Mouse (Mus musculus) spleen, postnatal 14 days (tissue): ENCODE results near the gene Kcnk6.

Source experiments
- DNase-seq, 2 experiments: peaks; one replicate each; pipeline ENCODE4 v3.0.0; 2021 to 2022; ENCODE audit warnings: low spot score in 2 of 2

Gene Kcnk6

GRCm38 (mm10) chr7:29232247-29233013 lies at the start of gene Kcnk6:
TSS of gene Kcnk6 (minus strand) at chr7:29232515.
- DNase-seq, result no peak

GRCm38 (mm10) chr7:29281201-29282073 lies 49.1 kb upstream of the Kcnk6 start, which contains the start of gene Spint2:
TSS of gene Spint2 (minus strand) at chr7:29281912.
- peak; percentile 31 to 50 for DNase-seq

GRCm38 (mm10) chr7:29280801-29281200 lies 48.5 kb upstream of the Kcnk6 start:
- no peak for DNase-seq

- no peak for DNase-seq
Measured at GRCm38 (mm10) chr7:29279924-29280323, 47.6 kb upstream of the Kcnk6 start.

GRCm38 (mm10) chr7:29279261-29279660 lies 46.9 kb upstream of the Kcnk6 start:
- no peak for DNase-seq

GRCm38 (mm10) chr7:29277510-29277909 lies 45.2 kb upstream of the Kcnk6 start:
- DNase-seq, result no peak

- no peak for DNase-seq
Measured at GRCm38 (mm10) chr7:29276715-29277114, 44.4 kb upstream of the Kcnk6 start.

- DNase-seq, result no peak
Measured at GRCm38 (mm10) chr7:29271687-29272465, 39.6 kb upstream of the Kcnk6 start.

GRCm38 (mm10) chr7:29270445-29270844 lies 38.1 kb upstream of the Kcnk6 start:
- no peak for DNase-seq

- DNase-seq, result no peak
Measured at GRCm38 (mm10) chr7:29266931-29267330, 34.6 kb upstream of the Kcnk6 start.

- no peak for DNase-seq
Measured at GRCm38 (mm10) chr7:29265636-29266035, 33.3 kb upstream of the Kcnk6 start.

GRCm38 (mm10) chr7:29263831-29264230 lies 31.5 kb upstream of the Kcnk6 start:
- no peak for DNase-seq

GRCm38 (mm10) chr7:29262151-29262550 lies 29.8 kb upstream of the Kcnk6 start:
- no peak for DNase-seq

- no peak for DNase-seq
Measured at GRCm38 (mm10) chr7:29259781-29260730, 27.7 kb upstream of the Kcnk6 start.

GRCm38 (mm10) chr7:29257368-29257767 lies 25.1 kb upstream of the Kcnk6 start:
- no peak for DNase-seq

- no peak for DNase-seq
Measured at GRCm38 (mm10) chr7:29255875-29256274, 23.6 kb upstream of the Kcnk6 start.

GRCm38 (mm10) chr7:29253842-29254241 lies 21.5 kb upstream of the Kcnk6 start:
- DNase-seq, result no peak

GRCm38 (mm10) chr7:29251166-29251565 lies 18.9 kb upstream of the Kcnk6 start:
- DNase-seq, result no peak

- no peak for DNase-seq
Measured at GRCm38 (mm10) chr7:29248261-29248841, 16.0 kb upstream of the Kcnk6 start, which contains the start of gene 2200002D01Rik. TSS of gene 2200002D01Rik (minus strand) at chr7:29248466.

- DNase-seq, result no peak
Measured at GRCm38 (mm10) chr7:29247706-29248105, 15.4 kb upstream of the Kcnk6 start.
